In the genomic region with DNA sequence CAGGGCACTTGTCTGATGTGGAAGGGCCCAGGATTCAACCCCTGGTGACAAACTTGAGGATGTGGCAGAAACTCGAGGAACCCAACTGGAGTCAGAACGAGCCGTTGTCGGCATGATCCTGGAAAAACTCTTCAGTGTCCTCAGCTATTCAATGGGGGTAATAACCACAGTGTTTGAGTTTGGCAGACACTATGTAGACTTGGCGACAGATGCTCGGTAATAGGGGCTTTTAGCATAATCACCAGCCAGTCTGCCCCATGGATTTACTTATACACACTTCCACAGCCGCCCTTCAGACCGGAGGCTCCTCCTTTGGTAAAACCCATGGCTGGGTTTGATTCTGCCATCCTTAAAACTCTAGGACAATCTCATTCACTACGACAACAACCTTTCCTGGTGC, we compare ENCODE assay signal across 8 mouse cellular contexts. TPM values are rescaled to one million over a fixed set of nuclear protein-coding genes. Genes with fewer than 3 reads are reported as not detected.
A peak's percentile ranks its signal among the peaks of the same experiment; 100 is the strongest.
DNase-seq lines count a peak whose midpoint lies in the region; ATAC-seq lines count a peak whose summit lies in the region.

No protein-coding gene starts in this region.

- peak; percentile 5 to 10 for DNase-seq in left cerebral cortex, postnatal 14 days (ENCODE audit: low spot score in 2 of 2)
- no peak for DNase-seq in left cerebral cortex, adult 11 months (ENCODE audit: low spot score)
- DNase-seq in adrenal gland, postnatal 36 days = no peak
- DNase-seq in adrenal gland, adult 8-10 months = no peak
- no peak for DNase-seq in urinary bladder, postnatal 10 days (ENCODE audit: low spot score)

- peak overlapping the region; percentile 71 for H3K4me3 ChIP-seq in embryonic facial prominence, embryonic 15.5 days (replicated peaks)
- peak overlapping the region; percentile 84 for H3K4me3 ChIP-seq in hindbrain, embryonic 15.5 days
- H3K4me3 ChIP-seq in midbrain, embryonic 15.5 days = peak overlapping the region; percentile 88

- no peak overlapping the region for H3K9ac ChIP-seq in embryonic facial prominence, embryonic 15.5 days
- H3K9ac ChIP-seq in hindbrain, embryonic 15.5 days = peak overlapping the region; percentile 89
- H3K9ac ChIP-seq in midbrain, embryonic 15.5 days = peak overlapping the region; percentile 96

- peak overlapping the region; percentile 55; the same call in 1 of the 2 replicates for H3K27ac ChIP-seq in embryonic facial prominence, embryonic 15.5 days (replicated peaks)
- peak overlapping the region; percentile 96 for H3K27ac ChIP-seq in hindbrain, embryonic 15.5 days (replicated peaks)
- peak overlapping the region; percentile 97 for H3K27ac ChIP-seq in midbrain, embryonic 15.5 days

- ATAC-seq in embryonic facial prominence, embryonic 15.5 days (ENCODE audit: insufficient number of reproducible peaks, low FRiP score, low TSS enrichment, low read depth) = no peak
- no peak for ATAC-seq in hindbrain, embryonic 15.5 days (ENCODE audit: low FRiP score, low read depth)
- ATAC-seq in midbrain, embryonic 15.5 days (replicated peaks) = no peak

- no peaks in the 10 kb centered on the region for H3K36me3 ChIP-seq in embryonic facial prominence, embryonic 15.5 days
- H3K36me3 ChIP-seq in hindbrain, embryonic 15.5 days = peaks cover 16% of the 10 kb centered on the region; the same call in 1 of the 2 replicates
- H3K36me3 ChIP-seq in midbrain, embryonic 15.5 days (replicated peaks) = peaks cover 12% of the 10 kb centered on the region; the same call in 1 of the 2 replicates

- intact Hi-C loops in left cerebral cortex, postnatal 14 days (cut with DNase I) = loop anchor here (10.0 kb wide), 1 partner anchor 233 kb away; no protein-coding TSS in a partner anchor

- WGBS in embryonic facial prominence, embryonic 15.5 days = 23% methylated on average over 9 of the region's 9 CpGs
- 8% methylated on average over 9 of the region's 9 CpGs for WGBS in hindbrain, embryonic 15.5 days
- WGBS in midbrain, embryonic 15.5 days = 10% methylated on average over 9 of the region's 9 CpGs

- H3K27me3 ChIP-seq in embryonic facial prominence, embryonic 15.5 days = no peaks in the 10 kb centered on the region
- no peaks in the 10 kb centered on the region for H3K27me3 ChIP-seq in hindbrain, embryonic 15.5 days
- H3K27me3 ChIP-seq in midbrain, embryonic 15.5 days (replicated peaks) = no peaks in the 10 kb centered on the region

- peaks cover 40% of the 10 kb centered on the region for H3K4me1 ChIP-seq in embryonic facial prominence, embryonic 15.5 days
- peaks cover 24% of the 10 kb centered on the region for H3K4me1 ChIP-seq in hindbrain, embryonic 15.5 days (replicated peaks)
- H3K4me1 ChIP-seq in midbrain, embryonic 15.5 days = peaks cover 23% of the 10 kb centered on the region

- peak overlapping the region; percentile 89 for H3K4me2 ChIP-seq in embryonic facial prominence, embryonic 15.5 days (replicated peaks)
- peak overlapping the region; percentile 92 for H3K4me2 ChIP-seq in hindbrain, embryonic 15.5 days
- H3K4me2 ChIP-seq in midbrain, embryonic 15.5 days = peak overlapping the region; percentile 76

- H3K9me3 ChIP-seq in embryonic facial prominence, embryonic 15.5 days (replicated peaks) = no peaks in the 10 kb centered on the region
- no peaks in the 10 kb centered on the region for H3K9me3 ChIP-seq in hindbrain, embryonic 15.5 days
- no peaks in the 10 kb centered on the region for H3K9me3 ChIP-seq in midbrain, embryonic 15.5 days

RNA-seq across cellular contexts. Expression of gene Mycn, which starts 4.0 kb away (rescaled TPM):
- 10 to 100 TPM; 21.1 to 25.3 TPM for total RNA-seq in left cerebral cortex, postnatal 14 days (2021)
- 26.8 and 27.6 TPM in 2 replicates for polyA plus RNA-seq in embryonic facial prominence, embryonic 15.5 days (2015; fragmentation: Nextera tagmentation; extraction: Ambion mirVana)
- 63.2 and 71.0 TPM in 2 replicates for polyA plus RNA-seq in hindbrain, embryonic 15.5 days (2015; fragmentation: Nextera tagmentation; extraction: Ambion mirVana)
- 57.8 and 64.5 TPM in 2 replicates for polyA plus RNA-seq in midbrain, embryonic 15.5 days (2015; fragmentation: Nextera tagmentation; extraction: Ambion mirVana)
- total RNA-seq in adrenal gland, postnatal 36 days (2021) = 10 to 100 TPM in 1 of 2 experiments, 1 to 10 TPM in 1; 4.9 to 12.4 TPM
- total RNA-seq in adrenal gland, adult 8-10 months (2022) = 1 to 10 TPM; 5.4 to 7.0 (median 6.4) TPM

Comparison
In these comparisons a context has a peak if more than half of its experiments do, and no peak if none do; other contexts are left out.
1. DNase-seq: peak in left cerebral cortex, postnatal 14 days (2 of 2); none in left cerebral cortex, adult 11 months (single experiment), adrenal gland, postnatal 36 days (0 of 2), adrenal gland, adult 8-10 months (single experiment) and urinary bladder, postnatal 10 days (single experiment).
2. Peak in every context shown above with its lines, with median percentiles within 50 percentile points of each other: H3K27ac ChIP-seq, H3K4me2 ChIP-seq and H3K4me3 ChIP-seq.